Mouse (Mus musculus) thymus, postnatal 10 days (tissue): ENCODE data around the gene Ivns1abp.
"Not testable (repeated sequence)": the region's sequence is repeated elsewhere in the genome, so short reads cannot be mapped to it uniquely, and the experiment has no call there.

ENCODE experiments used
- DNase-seq, 2 experiments: peaks; one replicate each; pipeline ENCODE4 v3.0.0; 2021; ENCODE audit warnings: low spot score in 2 of 2

Gene Ivns1abp

GRCm38 (mm10) chr1:151341321-151342044 lies 2.8 kb upstream of the Ivns1abp start:
- DNase-seq: no peak

GRCm38 (mm10) chr1:151342311-151342710 lies 2.0 kb upstream of the Ivns1abp start:
- DNase-seq: no peak

DNA sequence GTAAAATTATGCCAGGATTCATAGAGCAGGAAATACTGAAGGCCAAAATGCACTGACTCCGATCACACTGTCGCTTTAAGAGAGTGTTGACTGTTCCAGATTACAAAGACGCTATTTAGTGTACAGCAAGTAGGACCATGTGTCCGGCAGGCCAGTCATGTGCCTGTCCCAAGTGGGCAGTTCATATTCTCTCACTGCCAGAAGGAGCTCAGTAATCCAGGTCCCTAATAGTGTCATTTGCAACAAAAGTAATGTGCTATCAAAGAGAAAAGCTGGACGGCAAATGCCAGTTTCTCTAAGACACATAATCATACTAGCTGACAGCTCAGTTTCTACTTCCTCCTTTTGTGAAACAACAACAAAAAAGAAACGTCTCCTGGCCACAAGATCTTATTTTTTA lies 1.3 kb upstream of the Ivns1abp start:
- no peak for DNase-seq

- peak; percentile 21 to 32 for DNase-seq
Measured at GRCm38 (mm10) chr1:151343571-151344282, 550 bp upstream of the Ivns1abp start.

- peak; percentile 93 to 96 for DNase-seq
Measured at GRCm38 (mm10) chr1:151345109-151345862, 1.0 kb downstream of the Ivns1abp start.

DNA sequence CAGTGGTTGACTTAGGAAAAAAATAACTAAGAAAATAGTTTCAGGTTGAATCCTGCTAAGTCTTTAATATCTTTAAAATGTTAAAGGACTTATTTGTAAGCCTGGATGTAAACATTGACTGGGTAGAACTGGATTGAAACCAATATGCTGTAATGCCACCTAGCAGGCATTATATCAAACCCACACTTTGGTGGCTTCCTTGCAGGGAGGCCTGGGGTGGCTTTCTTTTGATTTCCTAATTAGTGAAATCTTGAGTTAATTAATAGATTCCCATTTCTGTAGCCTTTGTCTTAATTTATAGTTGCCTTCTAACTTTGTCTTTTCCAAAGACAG lies 1.6 kb downstream of the Ivns1abp start:
- no peak for DNase-seq

DNA sequence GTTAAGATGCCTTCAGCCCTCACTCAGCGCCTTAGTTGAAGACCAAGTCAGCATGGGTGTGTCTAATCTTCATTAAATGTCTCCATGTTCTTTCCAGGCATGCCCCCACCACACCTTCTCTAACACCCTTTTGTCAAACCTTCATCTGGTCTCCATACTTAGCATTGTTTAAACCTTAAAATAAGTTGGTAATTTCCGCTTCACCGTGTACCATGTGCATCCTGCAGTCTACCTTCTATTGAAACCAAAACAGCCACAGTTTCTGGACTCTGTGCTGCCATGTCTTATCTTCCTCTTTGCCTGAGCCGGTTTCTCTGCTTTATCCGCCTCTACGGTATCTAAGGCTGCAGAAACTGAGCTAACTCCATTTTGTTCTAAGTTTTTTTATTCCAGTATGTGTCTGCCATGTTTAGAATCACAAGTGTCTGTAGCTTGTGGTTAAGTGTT lies 2.4 kb downstream of the Ivns1abp start:
- no peak for DNase-seq

- not testable (repeated sequence) for DNase-seq
Measured at GRCm38 (mm10) chr1:151348293-151348692, 4.0 kb downstream of the Ivns1abp start.

DNA sequence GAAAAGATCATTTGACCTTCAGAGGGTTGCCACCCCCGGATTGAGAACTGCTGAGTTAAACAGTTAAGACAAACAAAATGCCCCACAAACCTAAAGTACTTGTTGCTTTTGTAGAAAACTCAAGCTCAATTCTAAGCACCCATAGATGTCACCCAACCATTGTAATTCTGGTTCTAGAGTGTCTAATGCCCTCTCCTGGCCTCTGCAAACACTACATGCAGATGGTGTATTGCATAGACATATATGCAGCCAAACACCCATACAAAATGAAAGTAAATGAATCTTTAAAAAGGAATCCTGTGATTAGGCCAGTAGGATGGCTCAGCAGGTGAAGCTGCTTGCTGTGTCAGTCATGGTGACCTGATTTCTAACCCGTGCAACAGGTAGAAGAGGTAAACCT lies 8.6 kb downstream of the Ivns1abp start:
- peak; percentile 24 to 50 for DNase-seq

GRCm38 (mm10) chr1:151355994-151356393 lies 11.7 kb downstream of the Ivns1abp start:
- no peak for DNase-seq

DNA sequence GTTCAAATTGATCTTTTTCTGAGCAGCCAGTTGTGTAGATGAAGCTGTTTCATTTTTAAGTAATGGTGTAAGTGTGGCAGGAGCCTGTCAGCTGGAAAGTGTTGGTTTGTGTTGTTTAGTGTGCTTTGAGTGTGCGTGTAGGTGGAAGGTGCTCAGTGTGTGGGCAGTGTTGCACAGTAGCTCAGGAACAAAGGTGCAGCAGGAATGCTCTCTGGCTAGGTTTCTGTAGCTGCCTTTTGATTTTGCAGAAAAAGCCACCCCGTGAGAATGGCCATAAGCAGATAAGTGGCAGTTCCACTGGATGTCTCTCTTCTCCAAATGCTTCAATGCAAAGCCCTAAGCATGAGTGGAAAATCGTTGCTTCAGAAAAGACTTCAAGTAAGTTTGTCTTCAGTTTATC lies 15.1 kb downstream of the Ivns1abp start:
- DNase-seq: no peak

DNA sequence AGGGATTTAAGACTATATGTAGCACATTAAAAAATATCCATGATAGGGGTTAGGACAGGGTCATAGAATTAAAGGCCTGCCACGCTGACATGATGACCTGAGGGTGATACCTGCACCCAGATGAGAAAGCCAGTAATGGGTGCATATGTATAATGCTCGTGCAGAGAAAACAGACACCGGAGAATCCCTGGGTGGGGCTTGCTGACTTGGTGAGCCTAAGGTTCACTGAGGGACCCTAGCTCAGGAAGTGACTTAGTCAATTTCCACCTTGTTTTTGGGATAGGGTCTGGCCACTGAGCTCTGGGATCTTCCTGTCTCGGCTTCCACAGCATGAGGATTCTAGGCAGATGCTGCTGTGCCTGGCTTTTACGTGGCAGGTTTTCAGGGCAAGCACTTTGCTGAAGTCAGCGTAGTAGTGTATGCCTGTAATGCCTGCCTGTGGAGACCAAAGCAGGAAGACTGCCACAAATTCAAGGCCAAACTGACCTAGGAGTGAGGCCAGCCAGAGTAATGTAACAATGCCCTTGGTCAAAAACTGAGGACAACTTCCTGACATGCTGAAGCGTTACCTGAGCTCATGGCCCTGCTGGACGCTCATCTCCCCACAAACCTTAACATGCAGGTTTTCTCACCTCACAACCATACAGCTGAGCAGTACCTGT lies 22.8 kb downstream of the Ivns1abp start:
- no peak for DNase-seq

DNA sequence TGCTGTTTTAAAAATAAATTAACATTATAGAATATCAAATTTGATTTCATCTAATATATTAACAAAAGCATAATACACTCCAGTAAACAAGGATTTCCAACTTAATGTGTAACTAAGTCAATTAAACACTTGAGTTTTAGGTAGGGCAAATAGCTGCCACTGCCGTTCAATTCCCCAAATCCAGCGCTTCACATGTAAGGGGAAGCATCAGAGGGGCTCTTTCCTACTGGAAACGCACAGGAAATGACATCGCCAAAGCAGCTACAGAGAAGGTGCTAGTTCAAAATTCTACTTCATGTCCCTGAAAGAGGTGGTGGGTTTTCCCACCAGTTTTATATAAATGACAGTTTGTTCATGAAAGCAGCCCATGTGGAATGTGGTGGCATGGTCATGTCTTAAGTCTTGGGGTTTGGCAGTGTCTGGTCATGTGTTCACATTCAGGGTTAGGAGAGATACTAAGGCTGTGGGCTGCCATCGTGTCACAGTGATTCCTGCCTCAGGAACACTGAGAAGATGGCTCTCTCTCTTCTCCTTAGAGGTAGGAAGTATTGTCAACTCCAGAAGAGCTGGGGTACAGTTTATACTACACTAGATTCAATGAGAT lies 23.5 kb downstream of the Ivns1abp start:
- DNase-seq: no peak

GRCm38 (mm10) chr1:151368444-151368843 lies 24.2 kb downstream of the Ivns1abp start:
- no peak for DNase-seq

GRCm38 (mm10) chr1:151370573-151370972 lies 26.3 kb downstream of the Ivns1abp start:
- DNase-seq: no peak

GRCm38 (mm10) chr1:151371543-151371942 lies 27.3 kb downstream of the Ivns1abp start:
- no peak for DNase-seq

GRCm38 (mm10) chr1:151372823-151373222 lies 28.5 kb downstream of the Ivns1abp start:
- no peak for DNase-seq

DNA sequence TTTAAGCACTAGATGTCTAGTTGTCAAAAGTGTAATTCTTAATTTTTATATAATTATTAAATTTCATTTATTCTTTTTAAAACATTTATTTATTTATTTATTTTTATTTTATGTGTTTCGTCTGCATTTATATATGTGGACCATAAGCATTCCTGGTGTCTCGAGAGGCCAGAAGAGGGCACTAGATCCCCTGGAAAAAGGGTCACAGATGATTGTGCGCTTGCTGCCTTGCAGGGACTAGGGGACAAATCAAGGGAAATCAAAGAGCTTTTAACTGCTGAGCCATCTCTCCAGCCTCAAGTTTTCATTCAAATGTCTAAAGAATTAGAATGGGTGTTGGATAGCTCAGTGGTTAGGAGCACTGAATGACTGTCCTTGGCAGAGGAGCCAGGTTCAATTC lies 33.1 kb downstream of the Ivns1abp start:
- DNase-seq: no peak

DNA sequence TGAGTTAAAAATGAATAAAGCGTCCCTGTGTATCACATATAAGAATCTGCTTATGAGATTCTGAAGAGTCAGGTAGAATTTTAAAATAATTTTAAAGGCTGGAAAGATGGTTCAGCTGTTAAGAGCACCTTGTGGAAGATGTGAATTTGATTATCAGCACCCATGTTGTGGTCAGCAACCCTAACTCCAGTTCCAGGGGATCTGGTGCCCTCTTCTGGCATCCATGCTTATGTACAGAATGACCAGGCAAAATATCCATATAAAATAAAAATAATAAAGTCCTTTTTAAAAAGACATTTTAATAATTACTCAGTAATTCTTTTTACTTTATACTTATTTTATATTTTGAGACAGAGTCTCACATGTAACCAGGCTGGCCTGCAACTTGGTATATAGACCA lies 45.8 kb downstream of the Ivns1abp start:
- no peak for DNase-seq

GRCm38 (mm10) chr1:151409827-151410226 lies 65.5 kb downstream of the Ivns1abp start:
- DNase-seq: no peak
